Mouse (Mus musculus) hindbrain, embryonic 14.5 days (tissue): ENCODE measurements at regions not wholly inside any gene's neighbourhood (a gene's known extent, or its start where the extent isn't known, plus 50 kb on each side); places are given as distances from the start of the nearest gene placed in this dataset.

Experiments used
- ATAC-seq: fragments of 200-750 bp; cut with Nextera tagmentation; 2 replicates; pipeline ENCODE4 v1.8.0; 2017; ENCODE audit warnings: moderate number of reproducible peaks, mild to moderate bottlenecking, moderate TSS enrichment, moderate library complexity; ENCODE audit not compliant: low FRiP score
- DNase-seq: peaks from one replicate; pipeline ENCODE4 v3.0.0-alpha.2; 2015; ENCODE audit warnings: low spot score
- H3K27ac ChIP-seq: fragments of 300-500 bp; sonication (generic); 2 replicates; pipeline ENCODE4 v1.5.1; 2014; ENCODE audit warnings: mild to moderate bottlenecking, moderate library complexity
- H3K27me3 ChIP-seq: fragments of 300-500 bp; sonication (generic); 2 replicates; pipeline ENCODE4 v1.6.1; 2014; ENCODE audit warnings: mild to moderate bottlenecking, low read length, mixed read lengths; ENCODE audit not compliant: control insufficient read depth, insufficient read depth
- H3K36me3 ChIP-seq: fragments of 300-500 bp; sonication (generic); replicated peaks from 2 replicates; pipeline ENCODE4 v1.6.1; 2014; ENCODE audit not compliant: control insufficient read depth, insufficient read depth
- H3K4me1 ChIP-seq: fragments of 300-500 bp; sonication (generic); replicated peaks from 2 replicates; pipeline ENCODE4 v1.6.1; 2014; ENCODE audit warnings: antibody characterized with exemption, low read length, mixed read lengths; ENCODE audit not compliant: control insufficient read depth, insufficient read depth
- H3K4me2 ChIP-seq: fragments of 300-500 bp; sonication (generic); replicated peaks from 2 replicates; pipeline ENCODE4 v1.6.1; 2014; ENCODE audit warnings: mild to moderate bottlenecking, moderate library complexity
- H3K4me3 ChIP-seq: fragments of 300-500 bp; sonication (generic); replicated peaks from 2 replicates; pipeline ENCODE4 v1.5.1; 2014; ENCODE audit warnings: mild to moderate bottlenecking, low read length
- H3K9ac ChIP-seq: fragments of 300-500 bp; sonication (generic); 2 replicates; pipeline ENCODE4 v1.6.1; 2014
- H3K9me3 ChIP-seq: fragments of 300-500 bp; sonication (generic); 2 replicates; pipeline ENCODE4 v1.6.1; 2016; ENCODE audit warnings: low read length; ENCODE audit not compliant: control insufficient read depth
- WGBS: fragments of 180-500 bp; shearing (Covaris S2); extraction: QIAGEN DNeasy Blood & Tissue Kit; methylation state at CpG from one replicate; pipeline ENCODE4 v1.1.7; 2014; 5-methylcytosine and 5-hydroxymethylcytosine counted together

- ATAC-seq (no peak), DNase-seq (no peak)
- H3K4me1 ChIP-seq: peaks cover 7% of the 10 kb centered on the region; the same call in 1 of the 2 replicates
- H3K4me3 ChIP-seq: no peak overlapping the region
- 0 out of 2 replicates have a peak, but pooled peaks cover 5% of the 10 kb centered on the region for H3K9me3 ChIP-seq
- no peaks in the 10 kb centered on the region for H3K27me3 ChIP-seq
- 56% methylated on average over 9 of the region's 9 CpGs for WGBS
- H3K27ac ChIP-seq: no peak overlapping the region
- H3K36me3 ChIP-seq: no peaks in the 10 kb centered on the region
- H3K9ac ChIP-seq: no peak overlapping the region
- no peak overlapping the region for H3K4me2 ChIP-seq
Observed at GRCm38 (mm10) chr15:62105483-62105882, 1182.7 kb upstream of the A1bg start.

- ATAC-seq (no peak), DNase-seq (no peak)
- H3K27me3 ChIP-seq: no peaks in the 10 kb centered on the region
- 0 out of 2 replicates have a peak, but pooled peaks cover 5% of the 10 kb centered on the region for H3K9me3 ChIP-seq
- H3K4me1 ChIP-seq: peaks cover 7% of the 10 kb centered on the region; the same call in 1 of the 2 replicates
- H3K4me3 ChIP-seq: no peak overlapping the region
- WGBS: 41% methylated on average over 7 of the region's 7 CpGs
- no peak overlapping the region for H3K27ac ChIP-seq
- no peak overlapping the region for H3K4me2 ChIP-seq
- no peak overlapping the region for H3K9ac ChIP-seq
- H3K36me3 ChIP-seq: no peaks in the 10 kb centered on the region
Observed at GRCm38 (mm10) chr15:62104653-62105052, 1181.8 kb upstream of the A1bg start.

- H3K9me3 ChIP-seq: 0 out of 2 replicates have a peak, but pooled peaks cover 5% of the 10 kb centered on the region
- DNase-seq (no peak), ATAC-seq (no peak)
- H3K36me3 ChIP-seq: no peaks in the 10 kb centered on the region
- H3K27me3 ChIP-seq: no peaks in the 10 kb centered on the region
- no peak overlapping the region for H3K27ac ChIP-seq
- no peaks in the 10 kb centered on the region for H3K4me1 ChIP-seq
- H3K4me3 ChIP-seq: no peak overlapping the region
- WGBS: 89% methylated on average over 6 of the region's 6 CpGs
- H3K9ac ChIP-seq: no peak overlapping the region
- no peak overlapping the region for H3K4me2 ChIP-seq
Observed at GRCm38 (mm10) chr15:62099683-62100082, 1176.9 kb upstream of the A1bg start.

GRCm38 (mm10) chr15:62098791-62099660 is 1176.2 kb upstream of the A1bg start:
- 0 out of 2 replicates have a peak, but pooled peaks cover 5% of the 10 kb centered on the region for H3K9me3 ChIP-seq
- H3K9ac ChIP-seq: no peak overlapping the region
- no peaks in the 10 kb centered on the region for H3K27me3 ChIP-seq
- H3K4me2 ChIP-seq: no peak overlapping the region
- 48% methylated on average over 16 of the region's 16 CpGs for WGBS
- H3K27ac ChIP-seq: no peak overlapping the region
- H3K4me3 ChIP-seq: no peak overlapping the region
- DNase-seq (no peak), ATAC-seq (no peak)
- no peaks in the 10 kb centered on the region for H3K36me3 ChIP-seq
- H3K4me1 ChIP-seq: no peaks in the 10 kb centered on the region

GRCm38 (mm10) chr15:62096778-62097177 is 1174.0 kb upstream of the A1bg start:
- no peak overlapping the region for H3K4me3 ChIP-seq
- no peaks in the 10 kb centered on the region for H3K9me3 ChIP-seq
- DNase-seq (no peak), ATAC-seq (no peak)
- H3K9ac ChIP-seq: no peak overlapping the region
- peaks cover 16% of the 10 kb centered on the region for H3K4me1 ChIP-seq
- H3K36me3 ChIP-seq: no peaks in the 10 kb centered on the region
- no peaks in the 10 kb centered on the region for H3K27me3 ChIP-seq
- H3K4me2 ChIP-seq: no peak overlapping the region
- H3K27ac ChIP-seq: no peak overlapping the region
- WGBS: 85% methylated on average over 7 of the region's 7 CpGs

- ATAC-seq (no peak), DNase-seq (no peak)
- no peak overlapping the region for H3K4me3 ChIP-seq
- WGBS: 86% methylated on average over 3 of the region's 3 CpGs
- peaks cover 16% of the 10 kb centered on the region for H3K4me1 ChIP-seq
- no peaks in the 10 kb centered on the region for H3K36me3 ChIP-seq
- no peaks in the 10 kb centered on the region for H3K9me3 ChIP-seq
- H3K27ac ChIP-seq: no peak overlapping the region
- H3K27me3 ChIP-seq: no peaks in the 10 kb centered on the region
- no peak overlapping the region for H3K9ac ChIP-seq
- H3K4me2 ChIP-seq: no peak overlapping the region
Observed at GRCm38 (mm10) chr15:62095198-62095597, 1172.4 kb upstream of the A1bg start.

- Histone ChIP-seq H3K4me1 (peaks cover 16% of the 10 kb centered on the region), H3K9me3 (no peaks in the 10 kb centered on the region), H3K36me3 (no peaks in the 10 kb centered on the region), H3K4me3 (no peak overlapping the region), H3K27ac (no peak overlapping the region), H3K9ac (no peak overlapping the region), H3K27me3 (no peaks in the 10 kb centered on the region), H3K4me2 (no peak overlapping the region)
- 73% methylated on average over 4 of the region's 4 CpGs for WGBS
- ATAC-seq (no peak), DNase-seq (no peak)
Observed at GRCm38 (mm10) chr15:62093672-62094071, 1170.9 kb upstream of the A1bg start.

GRCm38 (mm10) chr15:62092671-62093185 is 1169.9 kb upstream of the A1bg start:
- H3K36me3 ChIP-seq: no peaks in the 10 kb centered on the region
- peak overlapping the region; percentile 48 for H3K27ac ChIP-seq
- H3K4me2 ChIP-seq: no peak overlapping the region
- peak; percentile 89 for ATAC-seq
- H3K4me1 ChIP-seq: peaks cover 16% of the 10 kb centered on the region
- no peaks in the 10 kb centered on the region for H3K9me3 ChIP-seq
- H3K4me3 ChIP-seq: no peak overlapping the region
- no peaks in the 10 kb centered on the region for H3K27me3 ChIP-seq
- 1% methylated on average over 5 of the region's 5 CpGs for WGBS
- peak overlapping the region; percentile 2; the same call in 1 of the 2 replicates for H3K9ac ChIP-seq
- DNase-seq: no peak

GRCm38 (mm10) chr15:62091746-62092659 is 1169.2 kb upstream of the A1bg start:
- Histone ChIP-seq H3K9me3 (no peaks in the 10 kb centered on the region), H3K9ac (0 out of 2 replicates have a peak overlapping the region, but pooled peaks have one; percentile 2), H3K27ac (peak overlapping the region; percentile 48), H3K4me2 (no peak overlapping the region), H3K4me3 (no peak overlapping the region), H3K27me3 (no peaks in the 10 kb centered on the region), H3K36me3 (no peaks in the 10 kb centered on the region), H3K4me1 (peaks cover 16% of the 10 kb centered on the region)
- DNase-seq (no peak), ATAC-seq (peak; percentile 12; the same call in 1 of the 2 replicates)
- WGBS: 48% methylated on average over 12 of the region's 12 CpGs
